ENCODE assay signal across 8 mouse cellular contexts in genomic region chr5:125203759-125204158, GRCm38 (mm10). TPM values are rescaled to one million over a fixed set of nuclear protein-coding genes. Genes with fewer than 3 reads are reported as not detected.
A peak's percentile ranks its signal among the peaks of the same experiment; 100 is the strongest.
DNase-seq lines count a peak whose midpoint lies in the region.

No protein-coding gene starts in this region.

- no peak overlapping the region for H3K4me3 ChIP-seq in heart, embryonic 10.5 days

- H3K4me1 ChIP-seq in heart, embryonic 10.5 days, result peaks cover 14% of the 10 kb centered on the region

- WGBS in heart, embryonic 10.5 days, result 66% methylated on average over 11 of the region's 11 CpGs

- H3K9me3 ChIP-seq in heart, embryonic 10.5 days, result no peaks in the 10 kb centered on the region

- DNase-seq in cerebellum, postnatal 10 days, result peak; percentile 85 to 86
- DNase-seq in cerebellum, adult 8-10 months, result no peak
- peak; percentile 49 to 53 for DNase-seq in adrenal gland, adult 18-20 months (ENCODE audit: low spot score in 2 of 2)
- no peak for DNase-seq in heart, embryonic 10.5 days (ENCODE audit: low spot score)
- DNase-seq in left cerebral cortex, postnatal 25 days (ENCODE audit: low spot score in 2 of 2), result peak; percentile 35 to 67
- DNase-seq in thymus, postnatal 36 days, result no peak
- no peak for DNase-seq in B cell, adult 2 months
- no peak for DNase-seq in ovary, postnatal 14 days (ENCODE audit: low spot score)

- 0 out of 2 replicates have a peak overlapping the region, but pooled peaks have one; percentile 31 for H3K27ac ChIP-seq in heart, embryonic 10.5 days

- no peaks in the 10 kb centered on the region for H3K36me3 ChIP-seq in heart, embryonic 10.5 days

- no peaks in the 10 kb centered on the region; the same call in none of the 2 replicates for H3K27me3 ChIP-seq in heart, embryonic 10.5 days (ENCODE audit: insufficient read depth, poor library complexity, severe bottlenecking)

- intact Hi-C loops in left cerebral cortex, postnatal 25 days (cut with DNase I), result no loop called here

RNA-seq across cellular contexts. Expression of gene Ncor2, which starts 24.7 kb away (rescaled TPM):
- 100 to 1,000 TPM; 195 to 242 TPM for total RNA-seq in adrenal gland, adult 18-20 months (2021)
- 17.8 and 23.3 TPM in 2 replicates for polyA plus RNA-seq in heart, embryonic 10.5 days (2016; fragmentation: Nextera tagmentation; extraction: Ambion mirVana)
- 100 to 1,000 TPM; 183 to 200 TPM for total RNA-seq in left cerebral cortex, postnatal 25 days (2021)

Comparison
In these comparisons a context has a peak if more than half of its experiments do, and no peak if none do; other contexts are left out.
1. DNase-seq: peak in cerebellum, postnatal 10 days (2 of 2), adrenal gland, adult 18-20 months (2 of 2) and left cerebral cortex, postnatal 25 days (2 of 2); none in cerebellum, adult 8-10 months (single experiment), heart, embryonic 10.5 days (single experiment), thymus, postnatal 36 days (0 of 2), B cell, adult 2 months (0 of 2) and ovary, postnatal 14 days (single experiment).